Mouse (Mus musculus): Measurements from ENCODE around the gene Cmtm8. TPM values are rescaled to one million over a fixed set of nuclear protein-coding genes. Genes with fewer than 3 reads are reported as not detected.

The Cmtm8 gene
- polyA plus RNA-seq, 1 experiment from 2014 or later, result 63.7 TPM

DNA sequence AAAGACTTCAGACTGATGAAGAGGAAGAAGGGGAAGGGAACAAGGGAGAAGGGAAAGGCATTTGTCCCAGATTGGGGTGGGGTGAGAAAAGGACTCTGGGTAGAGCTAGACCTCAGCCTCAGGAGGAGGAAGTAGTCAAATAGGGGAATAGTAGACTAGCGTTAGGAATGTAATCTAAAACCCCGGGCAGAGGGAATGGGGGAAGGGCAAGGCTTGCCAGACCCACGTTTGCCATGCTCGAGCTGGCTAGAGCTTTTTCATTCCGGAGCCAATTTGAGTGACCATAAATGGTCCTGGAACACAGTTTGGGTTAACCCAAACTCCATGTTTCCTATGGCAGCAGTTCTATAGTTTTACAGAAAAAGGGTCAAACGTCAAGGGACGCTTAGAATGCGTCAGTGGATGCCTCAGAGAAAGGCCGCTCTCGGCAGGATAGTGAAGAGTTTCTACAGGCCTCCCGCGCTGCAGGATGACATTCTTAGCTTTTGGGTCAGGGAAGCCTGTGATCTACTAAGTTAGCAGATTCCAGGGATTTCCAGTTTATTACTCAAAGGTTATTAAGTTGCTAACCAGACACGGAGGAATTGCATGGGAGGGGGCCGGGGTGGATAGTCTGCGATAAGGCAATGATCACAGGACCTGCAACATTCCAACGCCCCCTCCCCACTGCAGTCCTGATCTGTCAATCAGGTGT, 58.4 kb downstream of the Cmtm8 start:
- Histone ChIP-seq H3K4me2 (peak overlapping the region; percentile 2; the same call in 1 of the 2 replicates), H3K4me1 (peaks cover 7% of the 10 kb centered on the region), H3K4me3 (replicated peaks) (no peak overlapping the region), H3K27ac (no peak overlapping the region), H3K9ac (no peak overlapping the region), H3K9me3 (no peaks in the 10 kb centered on the region), H3K27me3 (replicated peaks) (no peaks in the 10 kb centered on the region), H3K36me3 (no peaks in the 10 kb centered on the region)
- 17% methylated on average over 16 of the region's 16 CpGs for WGBS
- no peak for ATAC-seq (ENCODE audit: insufficient read depth, low FRiP score, low read depth)

DNA sequence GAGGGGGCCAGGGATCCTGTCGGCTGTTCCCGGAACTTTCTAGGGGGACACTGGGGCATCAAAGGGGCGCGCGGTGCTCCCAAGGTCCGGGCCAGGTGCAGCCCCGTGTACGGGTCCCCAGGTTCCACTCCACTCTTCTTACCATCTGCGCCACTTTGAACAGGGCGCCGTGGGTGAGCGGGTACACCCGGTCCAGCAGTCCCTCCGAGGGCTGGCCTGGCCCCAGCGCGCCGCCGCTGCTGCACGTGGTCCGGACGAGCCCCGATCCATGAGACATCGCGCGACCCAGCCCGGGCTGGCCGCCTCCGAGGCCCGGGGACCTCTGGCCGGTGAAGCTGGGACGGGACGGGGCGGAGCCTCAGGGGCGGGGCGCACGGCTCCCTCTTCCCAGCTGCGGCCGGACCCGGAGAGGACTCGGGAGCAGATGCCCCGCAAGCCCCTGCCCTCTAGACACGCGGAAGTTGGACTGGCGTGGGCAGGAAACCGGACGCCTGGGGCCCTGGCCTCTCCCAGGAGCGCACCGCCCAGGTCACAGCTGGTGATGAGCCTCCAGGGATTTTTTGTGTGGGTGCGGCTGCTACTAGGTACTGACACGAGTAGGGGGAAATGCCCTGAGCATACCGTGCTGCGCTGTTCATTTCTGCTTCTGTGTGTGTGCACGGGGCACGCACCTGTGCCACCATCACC, 62.3 kb downstream of the Cmtm8 start, which contains the start of gene Cmtm7:
Cmtm7 (minus strand) TSS at position 331 of the 687 bp plus-strand sequence.
- under 1% methylated on average over 54 of the region's 54 CpGs for WGBS
- peak within 1 kb of the TSS; percentile 63 for H3K4me3 ChIP-seq (replicated peaks)
- no peaks in the 10 kb centered on the region for H3K36me3 ChIP-seq
- no peaks in the 10 kb centered on the region for H3K27me3 ChIP-seq (replicated peaks)
- peak within 1 kb of the TSS; percentile 88 for H3K27ac ChIP-seq
- peaks cover 16% of the 10 kb centered on the region for H3K4me1 ChIP-seq
- H3K4me2 ChIP-seq, result peak within 1 kb of the TSS; percentile 85
- peak; percentile 86 for ATAC-seq (ENCODE audit: insufficient read depth, low FRiP score, low read depth)
- H3K9me3 ChIP-seq, result no peaks in the 10 kb centered on the region
- H3K9ac ChIP-seq, result peak within 1 kb of the TSS; percentile 53

- peak overlapping the region; percentile 53 for H3K9ac ChIP-seq
- H3K36me3 ChIP-seq, result no peaks in the 10 kb centered on the region
- H3K9me3 ChIP-seq, result no peaks in the 10 kb centered on the region
- peak overlapping the region; percentile 88 for H3K27ac ChIP-seq
- H3K4me1 ChIP-seq, result peaks cover 16% of the 10 kb centered on the region
- H3K27me3 ChIP-seq (replicated peaks), result no peaks in the 10 kb centered on the region
- 1% methylated on average over 38 of the region's 38 CpGs for WGBS
- peak overlapping the region; percentile 85 for H3K4me2 ChIP-seq
- H3K4me3 ChIP-seq (replicated peaks), result peak overlapping the region; percentile 63
- peak; percentile 50 for ATAC-seq (ENCODE audit: insufficient read depth, low FRiP score, low read depth)
Observed at GRCm38 (mm10) chr9:114780746-114781525, 63.0 kb downstream of the Cmtm8 start.

- Histone ChIP-seq H3K36me3 (no peaks in the 10 kb centered on the region), H3K9me3 (no peaks in the 10 kb centered on the region), H3K27me3 (replicated peaks) (no peaks in the 10 kb centered on the region), H3K27ac (peak overlapping the region; percentile 88), H3K4me3 (replicated peaks) (peak overlapping the region; percentile 63), H3K4me1 (peaks cover 15% of the 10 kb centered on the region), H3K9ac (no peak overlapping the region), H3K4me2 (peak overlapping the region; percentile 85)
- ATAC-seq (ENCODE audit: insufficient read depth, low FRiP score, low read depth), result no peak
- WGBS, result 35% methylated on average over 23 of the region's 23 CpGs
Observed at GRCm38 (mm10) chr9:114779984-114780745, 63.8 kb downstream of the Cmtm8 start.

GRCm38 (mm10) chr9:114778877-114779276, 65.1 kb downstream of the Cmtm8 start:
- no peaks in the 10 kb centered on the region for H3K9me3 ChIP-seq
- H3K4me3 ChIP-seq (replicated peaks), result no peak overlapping the region
- no peak overlapping the region for H3K27ac ChIP-seq
- H3K4me1 ChIP-seq, result peaks cover 19% of the 10 kb centered on the region
- WGBS, result 88% methylated on average over 7 of the region's 7 CpGs
- no peak overlapping the region for H3K9ac ChIP-seq
- H3K4me2 ChIP-seq, result no peak overlapping the region
- no peak for ATAC-seq (ENCODE audit: insufficient read depth, low FRiP score, low read depth)
- no peaks in the 10 kb centered on the region for H3K27me3 ChIP-seq (replicated peaks)
- no peaks in the 10 kb centered on the region for H3K36me3 ChIP-seq

GRCm38 (mm10) chr9:114778047-114778390, 65.9 kb downstream of the Cmtm8 start:
- Histone ChIP-seq H3K4me2 (no peak overlapping the region), H3K4me3 (replicated peaks) (no peak overlapping the region), H3K9ac (no peak overlapping the region), H3K27ac (no peak overlapping the region), H3K9me3 (no peaks in the 10 kb centered on the region), H3K27me3 (replicated peaks) (no peaks in the 10 kb centered on the region), H3K4me1 (peaks cover 19% of the 10 kb centered on the region), H3K36me3 (no peaks in the 10 kb centered on the region)
- 75% methylated on average over 7 of the region's 7 CpGs for WGBS
- ATAC-seq (ENCODE audit: insufficient read depth, low FRiP score, low read depth), result no peak

- Histone ChIP-seq H3K9me3 (no peaks in the 10 kb centered on the region), H3K4me3 (replicated peaks) (no peak overlapping the region), H3K27me3 (replicated peaks) (no peaks in the 10 kb centered on the region), H3K27ac (no peak overlapping the region), H3K4me2 (no peak overlapping the region), H3K36me3 (peaks cover 4% of the 10 kb centered on the region; the same call in 1 of the 2 replicates), H3K4me1 (peaks cover 19% of the 10 kb centered on the region), H3K9ac (no peak overlapping the region)
- WGBS, result 51% methylated on average over 6 of the region's 6 CpGs
- no peak for ATAC-seq (ENCODE audit: insufficient read depth, low FRiP score, low read depth)
Observed at GRCm38 (mm10) chr9:114777178-114778046, 66.5 kb downstream of the Cmtm8 start.

- H3K4me2 ChIP-seq, result no peak overlapping the region
- no peak overlapping the region for H3K4me3 ChIP-seq (replicated peaks)
- peaks cover 19% of the 10 kb centered on the region for H3K4me1 ChIP-seq
- peaks cover 8% of the 10 kb centered on the region; the same call in 1 of the 2 replicates for H3K36me3 ChIP-seq
- no peak overlapping the region for H3K27ac ChIP-seq
- H3K9me3 ChIP-seq, result no peaks in the 10 kb centered on the region
- no peak overlapping the region for H3K9ac ChIP-seq
- 88% methylated on average over 3 of the region's 3 CpGs for WGBS
- H3K27me3 ChIP-seq (replicated peaks), result no peaks in the 10 kb centered on the region
- ATAC-seq (ENCODE audit: insufficient read depth, low FRiP score, low read depth), result no peak
Observed at GRCm38 (mm10) chr9:114776361-114776760, 67.6 kb downstream of the Cmtm8 start.

DNA sequence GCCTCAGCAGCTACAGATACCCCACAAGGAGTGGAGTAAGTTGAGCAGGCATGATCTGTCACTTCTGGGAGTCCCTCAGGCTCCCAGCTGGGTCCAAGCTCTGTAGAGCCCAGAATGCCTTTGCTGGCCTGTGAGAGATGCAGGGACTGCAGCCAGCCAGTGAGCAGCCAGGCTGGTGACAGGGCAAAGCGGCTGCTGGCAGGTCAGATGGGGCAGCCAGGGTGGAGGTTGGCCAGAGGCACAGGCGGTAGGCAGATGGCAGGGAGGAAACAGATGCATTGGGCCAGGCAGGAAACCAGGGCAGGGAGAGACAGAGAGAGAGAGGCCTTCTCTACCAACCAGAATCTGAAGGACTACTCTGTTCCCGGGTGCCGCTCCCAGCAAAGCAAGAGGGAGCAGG, 68.7 kb downstream of the Cmtm8 start:
- peaks cover 9% of the 10 kb centered on the region; the same call in 1 of the 2 replicates for H3K36me3 ChIP-seq
- ATAC-seq (ENCODE audit: insufficient read depth, low FRiP score, low read depth), result no peak
- no peak overlapping the region for H3K4me2 ChIP-seq
- H3K4me1 ChIP-seq, result peaks cover 14% of the 10 kb centered on the region
- H3K4me3 ChIP-seq (replicated peaks), result no peak overlapping the region
- 66% methylated on average over 4 of the region's 4 CpGs for WGBS
- H3K27me3 ChIP-seq (replicated peaks), result no peaks in the 10 kb centered on the region
- no peak overlapping the region for H3K27ac ChIP-seq
- no peaks in the 10 kb centered on the region for H3K9me3 ChIP-seq
- H3K9ac ChIP-seq, result no peak overlapping the region

- no peak overlapping the region for H3K27ac ChIP-seq
- H3K4me2 ChIP-seq, result no peak overlapping the region
- ATAC-seq (ENCODE audit: insufficient read depth, low FRiP score, low read depth), result no peak
Observed at GRCm38 (mm10) chr9:114774629-114775028, 69.3 kb downstream of the Cmtm8 start.

More at GRCm38 (mm10) chr9:114774629-114775028, 69.3 kb downstream of the Cmtm8 start:
- no peak overlapping the region for H3K4me3 ChIP-seq (replicated peaks)
- WGBS, result 67% methylated on average over 6 of the region's 6 CpGs
- no peaks in the 10 kb centered on the region for H3K9me3 ChIP-seq
- no peak overlapping the region for H3K9ac ChIP-seq
- peaks cover 10% of the 10 kb centered on the region; the same call in 1 of the 2 replicates for H3K36me3 ChIP-seq
- H3K27me3 ChIP-seq (replicated peaks), result no peaks in the 10 kb centered on the region
- H3K4me1 ChIP-seq, result peaks cover 8% of the 10 kb centered on the region; the same call in 1 of the 2 replicates
